Mouse (Mus musculus): ENCODE data around the gene Cerkl. TPM values are rescaled to one million over a fixed set of nuclear protein-coding genes. Genes with fewer than 3 reads are reported as not detected.

The Cerkl gene
- polyA plus RNA-seq, 1 experiment from 2014 or later: not detected

- ATAC-seq (ENCODE audit: insufficient number of reproducible peaks, low FRiP score): no peak
- Histone ChIP-seq H3K27ac (ENCODE audit: poor library complexity, severe bottlenecking) (no peak overlapping the region), H3K27me3 (replicated peaks) (no peaks in the 10 kb centered on the region), H3K9me3 (replicated peaks) (no peaks in the 10 kb centered on the region), H3K9ac (no peak overlapping the region), H3K36me3 (no peaks in the 10 kb centered on the region), H3K4me3 (no peak overlapping the region), H3K4me1 (replicated peaks) (peaks cover 4% of the 10 kb centered on the region; the same call in 1 of the 2 replicates), H3K4me2 (no peak overlapping the region)
- WGBS: 78% methylated on average over 9 of the region's 9 CpGs
Observed at GRCm38 (mm10) chr2:79370711-79371312, 85.8 kb downstream of the Cerkl start.

- peaks cover 4% of the 10 kb centered on the region; the same call in 1 of the 2 replicates for H3K4me1 ChIP-seq (replicated peaks)
- 81% methylated on average over 4 of the region's 4 CpGs for WGBS
- H3K4me2 ChIP-seq: no peak overlapping the region
- H3K9ac ChIP-seq: no peak overlapping the region
- H3K9me3 ChIP-seq (replicated peaks): no peaks in the 10 kb centered on the region
- H3K27me3 ChIP-seq (replicated peaks): no peaks in the 10 kb centered on the region
- no peaks in the 10 kb centered on the region for H3K36me3 ChIP-seq
- no peak overlapping the region for H3K27ac ChIP-seq (ENCODE audit: poor library complexity, severe bottlenecking)
- no peak for ATAC-seq (ENCODE audit: insufficient number of reproducible peaks, low FRiP score)
- H3K4me3 ChIP-seq: no peak overlapping the region
Observed at GRCm38 (mm10) chr2:79369905-79370304, 86.7 kb downstream of the Cerkl start.

GRCm38 (mm10) chr2:79369061-79369524 is 87.5 kb downstream of the Cerkl start:
- H3K27me3 ChIP-seq (replicated peaks): no peaks in the 10 kb centered on the region
- 85% methylated on average over 7 of the region's 7 CpGs for WGBS
- H3K4me2 ChIP-seq: no peak overlapping the region
- no peaks in the 10 kb centered on the region for H3K36me3 ChIP-seq
- ATAC-seq (ENCODE audit: insufficient number of reproducible peaks, low FRiP score): no peak
- H3K4me1 ChIP-seq (replicated peaks): peaks cover 8% of the 10 kb centered on the region; the same call in 1 of the 2 replicates
- no peak overlapping the region for H3K9ac ChIP-seq
- no peaks in the 10 kb centered on the region for H3K9me3 ChIP-seq (replicated peaks)
- no peak overlapping the region for H3K27ac ChIP-seq (ENCODE audit: poor library complexity, severe bottlenecking)
- no peak overlapping the region for H3K4me3 ChIP-seq

GRCm38 (mm10) chr2:79368661-79369060 is 87.9 kb downstream of the Cerkl start:
- 82% methylated on average over 12 of the region's 12 CpGs for WGBS
- no peak overlapping the region for H3K27ac ChIP-seq (ENCODE audit: poor library complexity, severe bottlenecking)
- no peaks in the 10 kb centered on the region for H3K9me3 ChIP-seq (replicated peaks)
- H3K27me3 ChIP-seq (replicated peaks): no peaks in the 10 kb centered on the region
- no peak overlapping the region for H3K4me2 ChIP-seq
- no peak overlapping the region for H3K4me3 ChIP-seq
- H3K36me3 ChIP-seq: no peaks in the 10 kb centered on the region
- H3K9ac ChIP-seq: no peak overlapping the region
- ATAC-seq (ENCODE audit: insufficient number of reproducible peaks, low FRiP score): no peak
- peaks cover 10% of the 10 kb centered on the region; the same call in 1 of the 2 replicates for H3K4me1 ChIP-seq (replicated peaks)

- no peaks in the 10 kb centered on the region for H3K9me3 ChIP-seq (replicated peaks)
- H3K36me3 ChIP-seq: no peaks in the 10 kb centered on the region
- no peak overlapping the region for H3K9ac ChIP-seq
- no peak overlapping the region for H3K27ac ChIP-seq (ENCODE audit: poor library complexity, severe bottlenecking)
- no peaks in the 10 kb centered on the region for H3K27me3 ChIP-seq (replicated peaks)
- peaks cover 10% of the 10 kb centered on the region; the same call in 1 of the 2 replicates for H3K4me1 ChIP-seq (replicated peaks)
- no peak for ATAC-seq (ENCODE audit: insufficient number of reproducible peaks, low FRiP score)
- H3K4me3 ChIP-seq: no peak overlapping the region
- 67% methylated on average over 18 of the region's 18 CpGs for WGBS
- no peak overlapping the region for H3K4me2 ChIP-seq
Observed at GRCm38 (mm10) chr2:79367451-79368450, 88.8 kb downstream of the Cerkl start.

GRCm38 (mm10) chr2:79363920-79364319 is 92.7 kb downstream of the Cerkl start:
- Histone ChIP-seq H3K9ac (no peak overlapping the region), H3K4me1 (replicated peaks) (peaks cover 10% of the 10 kb centered on the region; the same call in 1 of the 2 replicates), H3K9me3 (replicated peaks) (no peaks in the 10 kb centered on the region), H3K27ac (ENCODE audit: poor library complexity, severe bottlenecking) (no peak overlapping the region), H3K36me3 (no peaks in the 10 kb centered on the region), H3K4me2 (no peak overlapping the region), H3K27me3 (replicated peaks) (no peaks in the 10 kb centered on the region), H3K4me3 (no peak overlapping the region)
- ATAC-seq (ENCODE audit: insufficient number of reproducible peaks, low FRiP score): no peak
- 69% methylated on average over 6 of the region's 6 CpGs for WGBS

- 70% methylated on average over 6 of the region's 6 CpGs for WGBS
- H3K9ac ChIP-seq: no peak overlapping the region
- no peak overlapping the region for H3K4me3 ChIP-seq
- H3K9me3 ChIP-seq (replicated peaks): no peaks in the 10 kb centered on the region
- no peaks in the 10 kb centered on the region for H3K36me3 ChIP-seq
- ATAC-seq (ENCODE audit: insufficient number of reproducible peaks, low FRiP score): no peak
- H3K27me3 ChIP-seq (replicated peaks): no peaks in the 10 kb centered on the region
- no peak overlapping the region for H3K27ac ChIP-seq (ENCODE audit: poor library complexity, severe bottlenecking)
- no peak overlapping the region for H3K4me2 ChIP-seq
- H3K4me1 ChIP-seq (replicated peaks): peaks cover 6% of the 10 kb centered on the region; the same call in 1 of the 2 replicates
Observed at GRCm38 (mm10) chr2:79362029-79362428, 94.6 kb downstream of the Cerkl start.

- no peak overlapping the region for H3K4me3 ChIP-seq
- H3K4me1 ChIP-seq (replicated peaks): no peaks in the 10 kb centered on the region
- H3K9ac ChIP-seq: no peak overlapping the region
- H3K27me3 ChIP-seq (replicated peaks): no peaks in the 10 kb centered on the region
- no peak overlapping the region for H3K27ac ChIP-seq (ENCODE audit: poor library complexity, severe bottlenecking)
- 83% methylated on average over 3 of the region's 3 CpGs for WGBS
- H3K36me3 ChIP-seq: no peaks in the 10 kb centered on the region
- H3K4me2 ChIP-seq: no peak overlapping the region
- H3K9me3 ChIP-seq (replicated peaks): no peaks in the 10 kb centered on the region
- ATAC-seq (ENCODE audit: insufficient number of reproducible peaks, low FRiP score): no peak
Observed at GRCm38 (mm10) chr2:79357835-79358234, 98.8 kb downstream of the Cerkl start.

- WGBS: 89% methylated on average over 16 of the region's 16 CpGs
- Histone ChIP-seq H3K27ac (ENCODE audit: poor library complexity, severe bottlenecking) (no peak overlapping the region), H3K4me3 (no peak overlapping the region), H3K4me2 (no peak overlapping the region), H3K36me3 (no peaks in the 10 kb centered on the region), H3K9ac (no peak overlapping the region), H3K9me3 (replicated peaks) (no peaks in the 10 kb centered on the region), H3K4me1 (replicated peaks) (no peaks in the 10 kb centered on the region), H3K27me3 (replicated peaks) (no peaks in the 10 kb centered on the region)
- ATAC-seq (ENCODE audit: insufficient number of reproducible peaks, low FRiP score): no peak
Observed at GRCm38 (mm10) chr2:79354773-79355172, 101.8 kb downstream of the Cerkl start.

GRCm38 (mm10) chr2:79352100-79352802 is 104.3 kb downstream of the Cerkl start:
- WGBS: 84% methylated on average over 4 of the region's 4 CpGs

More at GRCm38 (mm10) chr2:79352100-79352802, 104.3 kb downstream of the Cerkl start:
- no peak for ATAC-seq (ENCODE audit: insufficient number of reproducible peaks, low FRiP score)
- no peak overlapping the region for H3K27ac ChIP-seq (ENCODE audit: poor library complexity, severe bottlenecking)
- no peaks in the 10 kb centered on the region for H3K27me3 ChIP-seq (replicated peaks)
- no peaks in the 10 kb centered on the region for H3K36me3 ChIP-seq
- H3K9ac ChIP-seq: no peak overlapping the region
- no peaks in the 10 kb centered on the region for H3K9me3 ChIP-seq (replicated peaks)
- no peak overlapping the region for H3K4me2 ChIP-seq
- no peaks in the 10 kb centered on the region for H3K4me1 ChIP-seq (replicated peaks)
- H3K4me3 ChIP-seq: no peak overlapping the region
